Mouse (Mus musculus) heart, embryonic 11.5 days (tissue): Measurements from ENCODE around the gene Spin2g. TPM values are rescaled to one million over a fixed set of nuclear protein-coding genes. Genes with fewer than 3 reads are reported as not detected.
"Not testable (repeated sequence)": the region's sequence is repeated elsewhere in the genome, so short reads cannot be mapped to it uniquely, and the experiment has no call there.

Experiments used
- ATAC-seq: fragments of 200-750 bp; cut with Nextera tagmentation; replicated peaks from 2 replicates; pipeline ENCODE4 v1.8.0; 2017; ENCODE audit warnings: moderate library complexity; ENCODE audit not compliant: insufficient number of reproducible peaks, low FRiP score, low TSS enrichment
- H3K27ac ChIP-seq: fragments of 300-500 bp; sonication (generic); 2 replicates; pipeline ENCODE4 v1.5.1; 2014; ENCODE audit warnings: mild to moderate bottlenecking, low read depth, low read length
- H3K27me3 ChIP-seq: fragments of 300-500 bp; sonication (generic); 2 replicates; pipeline ENCODE4 v1.6.1; 2014; ENCODE audit warnings: mild to moderate bottlenecking, low read length, mixed read lengths; ENCODE audit not compliant: control insufficient read depth, insufficient read depth
- H3K36me3 ChIP-seq: fragments of 300-500 bp; sonication (generic); 2 replicates; pipeline ENCODE4 v1.6.1; 2014; ENCODE audit warnings: mild to moderate bottlenecking, low read length, moderate library complexity, mixed read lengths; ENCODE audit not compliant: control insufficient read depth, insufficient read depth
- H3K4me1 ChIP-seq: fragments of 300-500 bp; sonication (generic); 2 replicates; pipeline ENCODE4 v1.6.1; 2014; ENCODE audit warnings: low read length; ENCODE audit not compliant: control insufficient read depth, insufficient read depth
- H3K4me2 ChIP-seq: fragments of 300-500 bp; sonication (generic); 2 replicates; pipeline ENCODE4 v1.6.1; 2014; ENCODE audit warnings: mild to moderate bottlenecking, moderate library complexity
- H3K4me3 ChIP-seq: fragments of 300-500 bp; sonication (generic); 2 replicates; pipeline ENCODE4 v1.5.1; 2014; ENCODE audit warnings: low read depth, low read length
- H3K9ac ChIP-seq: fragments of 300-500 bp; sonication (generic); 2 replicates; pipeline ENCODE4 v1.6.1; 2014; ENCODE audit warnings: mild to moderate bottlenecking, low read depth, low read length, moderate library complexity
- H3K9me3 ChIP-seq: fragments of 300-500 bp; sonication (generic); replicated peaks from 2 replicates; pipeline ENCODE4 v1.6.1; 2016; ENCODE audit warnings: low read length; ENCODE audit not compliant: control insufficient read depth
- WGBS: fragments of 180-500 bp; shearing (Covaris S2); extraction: QIAGEN DNeasy Blood & Tissue Kit; methylation state at CpG from one replicate; pipeline ENCODE4 v1.1.7; 2014; ENCODE audit not compliant: insufficient replicate concordance; 5-methylcytosine and 5-hydroxymethylcytosine counted together
- polyA plus RNA-seq: library from polyadenylated mRNA; unstranded; fragments of >200 nt; fragmentation: Nextera tagmentation; extraction: Ambion mirVana; gene quantifications from 2 replicates; pipeline ENCODE4 v1.2.1, GENCODE M21; 2014

The Spin2g gene
- polyA plus RNA-seq = not detected in 2 replicates

DNA sequence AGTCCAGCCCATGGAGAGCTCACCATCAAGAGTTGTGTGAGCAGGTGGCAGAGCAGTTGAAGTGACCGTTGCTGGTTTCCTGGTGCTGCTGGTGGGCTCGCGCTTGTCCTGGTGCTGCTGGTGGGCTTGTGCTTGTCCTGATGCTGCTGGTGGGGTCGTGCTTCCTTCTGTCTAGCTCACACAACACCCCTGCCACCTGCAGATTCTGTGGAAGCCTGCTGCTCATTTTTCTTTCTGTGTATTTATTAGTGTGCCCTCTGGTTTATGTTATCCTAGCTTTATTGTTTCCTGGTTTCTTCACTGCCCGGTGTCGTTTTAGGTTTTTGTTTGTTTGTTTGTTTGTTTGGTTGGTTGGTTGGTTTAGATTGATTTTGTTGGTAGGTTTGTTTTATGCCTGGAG lies at the start of gene Spin2g:
Gene Spin2g, minus strand, starts transcription at position 101 of the 400 bp plus-strand sequence.
- not testable (repeated sequence) for H3K36me3 ChIP-seq, H3K4me2 ChIP-seq, H3K9me3 ChIP-seq, ATAC-seq, H3K4me1 ChIP-seq, H3K27ac ChIP-seq, H3K4me3 ChIP-seq, H3K9ac ChIP-seq, H3K27me3 ChIP-seq
- WGBS = 78% methylated on average over 6 of the region's 6 CpGs

Other genes starting within 250 kb of the Spin2g start
- not detected in 2 replicates for gene Btbd35f9, start 77.2 kb downstream of the Spin2g start, polyA plus RNA-seq
- not detected in 2 replicates for gene Btbd35f8, start 211.8 kb upstream of the Spin2g start, polyA plus RNA-seq